In genomic region chr4:141867498-141867897, GRCm38 (mm10) we compare ENCODE assay signal across 9 mouse cellular contexts. TPM values are rescaled to one million over a fixed set of nuclear protein-coding genes. Genes with fewer than 3 reads are reported as not detected.
DNase-seq lines count a peak whose midpoint lies in the region; ATAC-seq and TF ChIP-seq lines count a peak whose summit lies in the region.
"Had no signal": no experiment of that assay in that cellular context is flagged by ENCODE, and none has a peak within 500 bp of the region (broad histone marks: within the 10 kb centered on the region; RNA-seq: fewer than 3 reads in every experiment).

No protein-coding gene starts in this region.

- TF ChIP-seq POLR2A in lung, adult 2 months (IDR thresholded peaks at IDR 0.05; ENCODE audit: borderline replicate concordance, extremely low read depth, low read depth, low read length), result no peak

- TF ChIP-seq CTCF in lung, embryonic 14.5 days (IDR thresholded peaks at IDR 0.05; ENCODE audit: low read depth), result no peak
- no peak for TF ChIP-seq CTCF in lung, adult 2 months (IDR thresholded peaks at IDR 0.05; ENCODE audit: insufficient read depth, low read length)
- TF ChIP-seq CTCF in midbrain, postnatal 0 days (IDR thresholded peaks at IDR 0.05), result no peak

- ATAC-seq in lung, embryonic 14.5 days (ENCODE audit: insufficient read depth), result peak; percentile 48; the same call in 1 of the 2 replicates
- no peak for ATAC-seq in kidney, embryonic 16.5 days (ENCODE audit: low FRiP score, low TSS enrichment)
- ATAC-seq in midbrain, postnatal 0 days (ENCODE audit: low FRiP score), result peak; percentile 25; the same call in 1 of the 2 replicates

- H3K9ac ChIP-seq in lung, embryonic 14.5 days, result no peak overlapping the region; the same call in 1 of the 2 replicates
- peak overlapping the region; percentile 12; the same call in 1 of the 2 replicates for H3K9ac ChIP-seq in kidney, embryonic 16.5 days (replicated peaks; ENCODE audit: low read length)
- H3K9ac ChIP-seq in midbrain, postnatal 0 days (replicated peaks; ENCODE audit: low read length, poor library complexity, severe bottlenecking), result peak overlapping the region; percentile 29; the same call in 1 of the 2 replicates

- DNase-seq in lung, embryonic 14.5 days, result peak; percentile 80
- no peak for DNase-seq in lung, adult 2 months
- peak; percentile 59 to 77 for DNase-seq in cerebellum, postnatal 25 days
- DNase-seq in heart, adult 18-20 months, result peak; percentile 74 to 80
- DNase-seq in midbrain, postnatal 0 days (ENCODE audit: low spot score), result peak; percentile 82
- no peak for DNase-seq in ovary, adult 18-20 months (ENCODE audit: low spot score)
- DNase-seq in thymus, postnatal 0 days (ENCODE audit: low spot score), result no peak

- H3K4me1 ChIP-seq in lung, embryonic 14.5 days (ENCODE audit: insufficient read depth), result peaks cover 29% of the 10 kb centered on the region
- peaks cover 20% of the 10 kb centered on the region for H3K4me1 ChIP-seq in lung, adult 2 months (ENCODE audit: control insufficient read depth, insufficient read depth, low read length)
- peaks cover 29% of the 10 kb centered on the region for H3K4me1 ChIP-seq in kidney, embryonic 16.5 days (ENCODE audit: insufficient read depth, low read length)
- peaks cover 13% of the 10 kb centered on the region; the same call in 1 of the 2 replicates for H3K4me1 ChIP-seq in midbrain, postnatal 0 days (ENCODE audit: insufficient read depth, low read length)

- peak overlapping the region; percentile 78 for H3K27ac ChIP-seq in lung, embryonic 14.5 days (ENCODE audit: low read depth)
- H3K27ac ChIP-seq in kidney, embryonic 16.5 days (ENCODE audit: low read length), result peak overlapping the region; percentile 60; the same call in 1 of the 2 replicates
- H3K27ac ChIP-seq in midbrain, postnatal 0 days (ENCODE audit: low read depth, low read length), result no peak overlapping the region

- H3K9me3 ChIP-seq in lung, embryonic 14.5 days (ENCODE audit: low read depth, low read length), result no peaks in the 10 kb centered on the region
- H3K9me3 ChIP-seq in kidney, embryonic 16.5 days (ENCODE audit: low read length), result no peaks in the 10 kb centered on the region
- no peaks in the 10 kb centered on the region for H3K9me3 ChIP-seq in midbrain, postnatal 0 days (ENCODE audit: low read length)

- H3K4me3 ChIP-seq in lung, embryonic 14.5 days (ENCODE audit: low read depth, low read length), result no peak overlapping the region
- no peak overlapping the region for H3K4me3 ChIP-seq in lung, adult 2 months (replicated peaks; ENCODE audit: extremely low read depth, low read depth, low read length)
- H3K4me3 ChIP-seq in kidney, embryonic 16.5 days (ENCODE audit: low read length), result no peak overlapping the region
- no peak overlapping the region for H3K4me3 ChIP-seq in midbrain, postnatal 0 days (ENCODE audit: low read depth, low read length)

- H3K36me3 ChIP-seq in lung, embryonic 14.5 days (ENCODE audit: insufficient read depth), result peaks cover 16% of the 10 kb centered on the region
- H3K36me3 ChIP-seq in kidney, embryonic 16.5 days (ENCODE audit: insufficient read depth, low read length), result no peaks in the 10 kb centered on the region
- H3K36me3 ChIP-seq in midbrain, postnatal 0 days (ENCODE audit: insufficient read depth, low read length), result no peaks in the 10 kb centered on the region; the same call in 1 of the 2 replicates

- no peaks in the 10 kb centered on the region for H3K27me3 ChIP-seq in lung, embryonic 14.5 days (ENCODE audit: insufficient read depth, low read length)
- no peaks in the 10 kb centered on the region for H3K27me3 ChIP-seq in kidney, embryonic 16.5 days (ENCODE audit: insufficient read depth, low read length)
- H3K27me3 ChIP-seq in midbrain, postnatal 0 days (ENCODE audit: insufficient read depth, low read length), result no peaks in the 10 kb centered on the region

- H3K4me2 ChIP-seq in lung, embryonic 14.5 days, result peak overlapping the region; percentile 33
- no peak overlapping the region for H3K4me2 ChIP-seq in kidney, embryonic 16.5 days (replicated peaks; ENCODE audit: low read depth, low read length)
- no peak overlapping the region for H3K4me2 ChIP-seq in midbrain, postnatal 0 days (ENCODE audit: low read depth, low read length, poor library complexity, severe bottlenecking)

- 21% methylated on average over 4 of the region's 4 CpGs for WGBS in lung, embryonic 14.5 days
- WGBS in lung, adult 2 months, result 45% methylated on average over 4 of the region's 4 CpGs
- 53% methylated on average over 4 of the region's 4 CpGs for WGBS in kidney, embryonic 16.5 days
- 24% methylated on average over 4 of the region's 4 CpGs for whole genome bisulfite sequencing in midbrain, postnatal 0 days

RNA-seq across cellular contexts. Expression of gene Efhd2, which starts 7.2 kb away (rescaled TPM):
- 56.5 and 64.6 TPM in 2 replicates for polyA plus RNA-seq in lung, embryonic 14.5 days (2014; fragmentation: Nextera tagmentation; extraction: Ambion mirVana)
- 95.0 and 116 TPM in 2 replicates for polyA plus RNA-seq in lung, adult 2 months (2012; rRNA removed)
- 10 to 100 TPM; 21.7 to 22.8 TPM for total RNA-seq in heart, adult 18-20 months (2021)
- 58.5 and 62.4 TPM in 2 replicates for polyA plus RNA-seq in kidney, embryonic 16.5 days (2015; fragmentation: Nextera tagmentation; extraction: Ambion mirVana)
- 38.8 TPM in 2 replicates for total RNA-seq in midbrain, postnatal 0 days (2014; rRNA removed)
- polyA plus RNA-seq in midbrain, postnatal 0 days (2015; fragmentation: Nextera tagmentation; extraction: Ambion mirVana), result 49.0 and 54.8 TPM in 2 replicates
- 88.4 and 90.4 TPM in 2 replicates for polyA plus RNA-seq in thymus, postnatal 0 days (2015; fragmentation: Nextera tagmentation; extraction: Ambion mirVana)

RNA-seq across cellular contexts. Expression of gene Ctrc, which starts 21.3 kb away (rescaled TPM):
- not detected in 2 replicates for polyA plus RNA-seq in lung, embryonic 14.5 days (2014; fragmentation: Nextera tagmentation; extraction: Ambion mirVana)
- polyA plus RNA-seq in lung, adult 2 months (2012; rRNA removed), result 4.7 TPM in 1 of 2 replicates, not detected in the other
- not detected for total RNA-seq in heart, adult 18-20 months (2021)
- polyA plus RNA-seq in kidney, embryonic 16.5 days (2015; fragmentation: Nextera tagmentation; extraction: Ambion mirVana), result not detected in 2 replicates
- not detected in 2 replicates for total RNA-seq in midbrain, postnatal 0 days (2014; rRNA removed)
- not detected in 2 replicates for polyA plus RNA-seq in midbrain, postnatal 0 days (2015; fragmentation: Nextera tagmentation; extraction: Ambion mirVana)
- 0.30 TPM in 1 of 2 replicates, not detected in the other for polyA plus RNA-seq in thymus, postnatal 0 days (2015; fragmentation: Nextera tagmentation; extraction: Ambion mirVana)
- total RNA-seq: left cerebral cortex, adult 8-10 months had no signal

RNA-seq across cellular contexts. Expression of gene Cela2a, which starts 41.5 kb away (rescaled TPM):
- polyA plus RNA-seq in lung, embryonic 14.5 days (2014; fragmentation: Nextera tagmentation; extraction: Ambion mirVana), result not detected in 2 replicates
- 1.5 and 37.8 TPM in 2 replicates for polyA plus RNA-seq in lung, adult 2 months (2012; rRNA removed)
- not detected for total RNA-seq in heart, adult 18-20 months (2021)
- polyA plus RNA-seq in kidney, embryonic 16.5 days (2015; fragmentation: Nextera tagmentation; extraction: Ambion mirVana), result 0.17 TPM in 1 of 2 replicates, not detected in the other
- not detected in 2 replicates for total RNA-seq in midbrain, postnatal 0 days (2014; rRNA removed)
- not detected in 2 replicates for polyA plus RNA-seq in midbrain, postnatal 0 days (2015; fragmentation: Nextera tagmentation; extraction: Ambion mirVana)
- polyA plus RNA-seq in thymus, postnatal 0 days (2015; fragmentation: Nextera tagmentation; extraction: Ambion mirVana), result 0.12 and 0.13 TPM in 2 replicates
- total RNA-seq: left cerebral cortex, adult 8-10 months had no signal

Comparison
In these comparisons a context has a peak if more than half of its experiments do, and no peak if none do; other contexts are left out.
1. DNase-seq: peak in lung, embryonic 14.5 days (single experiment), cerebellum, postnatal 25 days (2 of 2), heart, adult 18-20 months (2 of 2) and midbrain, postnatal 0 days (single experiment); none in lung, adult 2 months (single experiment), ovary, adult 18-20 months (single experiment) and thymus, postnatal 0 days (single experiment).